Mouse (Mus musculus) kidney, adult 8-10 months (tissue): ENCODE data around the gene Art3.

Source experiments
- DNase-seq, 2 experiments: peaks; one replicate each; pipeline ENCODE4 v3.0.0; 2022

Gene Art3

GRCm38 (mm10) chr5:92381550-92382348 is 50.1 kb downstream of the Art3 start:
- DNase-seq = peak; percentile 68 to 87

- no peak for DNase-seq
Measured at GRCm38 (mm10) chr5:92382349-92382679, 50.7 kb downstream of the Art3 start.

GRCm38 (mm10) chr5:92383747-92384146 is 52.1 kb downstream of the Art3 start:
- no peak for DNase-seq

- peak in 1 of 2 experiments; percentile 32 for DNase-seq
Measured at GRCm38 (mm10) chr5:92384855-92385254, 53.2 kb downstream of the Art3 start.

- DNase-seq = no peak
Measured at GRCm38 (mm10) chr5:92386102-92386501, 54.5 kb downstream of the Art3 start.

GRCm38 (mm10) chr5:92386643-92387042 is 55.0 kb downstream of the Art3 start:
- DNase-seq = peak; percentile 36 to 62

GRCm38 (mm10) chr5:92387433-92387832 is 55.8 kb downstream of the Art3 start:
- DNase-seq = peak; percentile 49 to 60

GRCm38 (mm10) chr5:92389977-92390376 is 58.4 kb downstream of the Art3 start:
- DNase-seq = no peak

GRCm38 (mm10) chr5:92390615-92391014 is 59.0 kb downstream of the Art3 start:
- DNase-seq = no peak

GRCm38 (mm10) chr5:92392542-92392941 is 60.9 kb downstream of the Art3 start:
- no peak for DNase-seq

- DNase-seq = no peak
Measured at GRCm38 (mm10) chr5:92393863-92394262, 62.2 kb downstream of the Art3 start.

- no peak for DNase-seq
Measured at GRCm38 (mm10) chr5:92395764-92396163, 64.1 kb downstream of the Art3 start.

- no peak for DNase-seq
Measured at GRCm38 (mm10) chr5:92396476-92396875, 64.8 kb downstream of the Art3 start.

- DNase-seq = peak; percentile 60 to 87
Measured at GRCm38 (mm10) chr5:92398153-92398552, 66.5 kb downstream of the Art3 start.

GRCm38 (mm10) chr5:92402816-92403215 is 71.2 kb downstream of the Art3 start:
- no peak for DNase-seq

- DNase-seq = no peak
Measured at GRCm38 (mm10) chr5:92403562-92404399, 72.2 kb downstream of the Art3 start.

- DNase-seq = no peak
Measured at GRCm38 (mm10) chr5:92404400-92404678, 72.7 kb downstream of the Art3 start.

- peak; percentile 34 to 37 for DNase-seq
Measured at GRCm38 (mm10) chr5:92409361-92410155, 77.9 kb downstream of the Art3 start.

- no peak for DNase-seq
Measured at GRCm38 (mm10) chr5:92410486-92410885, 78.9 kb downstream of the Art3 start.

GRCm38 (mm10) chr5:92411461-92412140 is 80.0 kb downstream of the Art3 start:
- DNase-seq = no peak

- DNase-seq = no peak
Measured at GRCm38 (mm10) chr5:92413271-92413981, 81.8 kb downstream of the Art3 start.

GRCm38 (mm10) chr5:92413982-92414375 is 82.4 kb downstream of the Art3 start:
- DNase-seq = no peak
